ENCODE assay signal across 8 mouse cellular contexts in genomic region chr19:23142427-23143073, GRCm38 (mm10). TPM values are rescaled to one million over a fixed set of nuclear protein-coding genes. Genes with fewer than 3 reads are reported as not detected.
A peak's percentile ranks its signal among the peaks of the same experiment; 100 is the strongest.
DNase-seq lines count a peak whose midpoint lies in the region; ATAC-seq lines count a peak whose summit lies in the region.

No protein-coding gene starts in this region.

- no peaks in the 10 kb centered on the region for H3K9me3 ChIP-seq in kidney, embryonic 15.5 days (replicated peaks)

- H3K9ac ChIP-seq in kidney, embryonic 15.5 days, result peak overlapping the region; percentile 57

- H3K36me3 ChIP-seq in kidney, embryonic 15.5 days, result no peaks in the 10 kb centered on the region

- peaks cover 41% of the 10 kb centered on the region for H3K4me1 ChIP-seq in kidney, embryonic 15.5 days

- no peak overlapping the region for H3K27ac ChIP-seq in kidney, embryonic 15.5 days

- WGBS in kidney, embryonic 15.5 days, result 4% methylated on average over 27 of the region's 28 CpGs

- peak; percentile 58 to 65 for DNase-seq in cerebellum, postnatal 10 days
- DNase-seq in cerebellum, adult 11 months, result no peak
- DNase-seq in R1 (ENCODE audit: low read depth, low spot score), result peak; percentile 96
- DNase-seq in gastrocnemius, postnatal 25 days, result peak; percentile 56
- no peak for DNase-seq in spleen, adult 18-20 months

- peak overlapping the region; percentile 95 for H3K4me2 ChIP-seq in kidney, embryonic 15.5 days

- H3K4me3 ChIP-seq in kidney, embryonic 15.5 days (replicated peaks), result peak overlapping the region; percentile 57

- no peak for ATAC-seq in kidney, embryonic 15.5 days (replicated peaks; ENCODE audit: low FRiP score)
- 0 out of 2 replicates have a peak, but pooled peaks have one; percentile 8 for ATAC-seq in megakaryocyte progenitor cell, adult 5-6 weeks (replicated peaks; ENCODE audit: poor library complexity)
- ATAC-seq in activated CD4-positive, CD25-positive, alpha-beta regulatory T cell, adult 4 months, result no peak

- peaks cover 6% of the 10 kb centered on the region for H3K27me3 ChIP-seq in kidney, embryonic 15.5 days

RNA-seq across cellular contexts. Expression of gene Klf9, which starts 1.5 kb away (rescaled TPM):
- total RNA-seq in gastrocnemius, postnatal 25 days (2021), result 100 to 1,000 TPM in 1 of 2 experiments, 10 to 100 TPM in 1; 98.1 to 101 TPM
- 5.3 and 6.0 TPM in 2 replicates for polyA plus RNA-seq in kidney, embryonic 15.5 days (2015; fragmentation: Nextera tagmentation; extraction: Ambion mirVana)
- total RNA-seq in megakaryocyte progenitor cell, adult 5-6 weeks (2015), result 19.0 and 20.1 TPM in 2 replicates
- 13.3 and 16.0 TPM in 2 replicates for total RNA-seq in megakaryocyte progenitor cell, adult 5-6 weeks (2017)
- 1 to 10 TPM; 1.7 to 2.8 TPM for polyA plus RNA-seq in activated CD4-positive, CD25-positive, alpha-beta regulatory T cell, adult 4 months (2017; shearing (Covaris generic))

Comparison
In these comparisons a context has a peak if more than half of its experiments do, and no peak if none do; other contexts are left out.
1. DNase-seq: peak in cerebellum, postnatal 10 days (2 of 2), R1 (single experiment) and gastrocnemius, postnatal 25 days (single experiment); none in cerebellum, adult 11 months (single experiment) and spleen, adult 18-20 months (0 of 2).
2. RNA of gene Klf9, which starts 1.5 kb away (total RNA-seq): 98.1 to 101 TPM in gastrocnemius, postnatal 25 days; 13.3 to 20.1 TPM in megakaryocyte progenitor cell, adult 5-6 weeks; every median in the first group is over 4 times any median in the second.